Mouse (Mus musculus): ENCODE results near the gene Mgat5. TPM values are rescaled to one million over a fixed set of nuclear protein-coding genes. Genes with fewer than 3 reads are reported as not detected.

The Mgat5 gene
- polyA plus RNA-seq, 1 experiment from 2014 or later: 4.6 TPM

DNA sequence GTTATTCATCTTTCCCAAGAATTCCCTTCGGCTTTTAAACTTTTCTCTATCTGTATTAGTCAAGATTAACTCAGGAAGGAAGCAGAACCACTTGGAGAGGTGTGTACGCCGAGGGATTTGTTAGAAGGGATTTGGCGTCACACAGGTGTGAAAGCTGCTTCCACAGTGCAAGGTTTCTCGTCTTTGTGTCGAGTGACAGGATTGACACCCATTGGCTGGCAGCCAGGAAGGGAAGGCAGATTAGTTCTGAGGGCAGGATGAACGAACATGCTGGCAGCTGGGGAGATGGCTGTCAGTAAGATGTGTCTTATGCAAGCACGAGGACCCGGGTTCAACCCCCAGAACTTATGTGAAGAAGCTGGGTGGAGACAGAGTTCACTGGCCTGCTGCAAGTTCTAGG, 148.6 kb downstream of the Mgat5 start:
- DNase-seq (ENCODE audit: low spot score) (no peak), ATAC-seq (replicated peaks; ENCODE audit: low FRiP score, low read depth) (no peak)
- no peak for TF ChIP-seq CTCF (IDR thresholded peaks at IDR 0.05; ENCODE audit: low read depth)
- Histone ChIP-seq H3K36me3 (ENCODE audit: insufficient read depth, low read length) (no peaks in the 10 kb centered on the region), H3K4me3 (replicated peaks; ENCODE audit: low read depth, low read length) (no peak overlapping the region), H3K4me2 (ENCODE audit: low read length) (no peak overlapping the region), H3K4me1 (replicated peaks; ENCODE audit: insufficient read depth, low read length) (0 out of 2 replicates have a peak, but pooled peaks cover 6% of the 10 kb centered on the region), H3K27me3 (ENCODE audit: insufficient read depth, low read length) (no peaks in the 10 kb centered on the region), H3K9me3 (replicated peaks; ENCODE audit: low read length) (no peaks in the 10 kb centered on the region), H3K9ac (ENCODE audit: low read depth, low read length) (no peak overlapping the region), H3K27ac (no peak overlapping the region)
- WGBS: 65% methylated on average over 9 of the region's 9 CpGs

DNA sequence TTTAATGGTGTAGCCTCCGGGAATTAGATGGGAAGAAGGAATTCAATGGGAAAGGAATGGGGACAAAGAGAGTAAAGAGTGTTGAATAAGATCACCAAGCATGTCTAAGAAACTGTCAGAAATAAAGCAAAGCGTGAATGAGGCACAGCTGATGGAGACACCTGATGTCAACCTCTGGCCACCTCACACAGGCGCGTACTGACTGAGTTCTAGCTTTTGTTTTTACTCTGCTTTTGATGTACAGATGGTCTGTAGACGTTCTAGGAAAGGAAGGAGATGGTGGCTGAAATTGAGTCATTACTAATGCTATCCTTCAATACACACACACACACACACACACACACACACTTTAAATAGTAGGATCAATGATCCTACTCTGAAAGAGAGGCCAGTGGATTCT, 149.3 kb downstream of the Mgat5 start:
- Histone ChIP-seq H3K36me3 (ENCODE audit: insufficient read depth, low read length) (no peaks in the 10 kb centered on the region), H3K4me2 (ENCODE audit: low read length) (no peak overlapping the region), H3K9ac (ENCODE audit: low read depth, low read length) (no peak overlapping the region), H3K27ac (no peak overlapping the region), H3K4me3 (replicated peaks; ENCODE audit: low read depth, low read length) (no peak overlapping the region), H3K9me3 (replicated peaks; ENCODE audit: low read length) (no peaks in the 10 kb centered on the region), H3K27me3 (ENCODE audit: insufficient read depth, low read length) (no peaks in the 10 kb centered on the region), H3K4me1 (replicated peaks; ENCODE audit: insufficient read depth, low read length) (no peaks in the 10 kb centered on the region)
- WGBS: 88% methylated on average over 5 of the region's 5 CpGs
- ATAC-seq (replicated peaks; ENCODE audit: low FRiP score, low read depth) (no peak), DNase-seq (ENCODE audit: low spot score) (no peak)
- TF ChIP-seq CTCF (IDR thresholded peaks at IDR 0.05; ENCODE audit: low read depth): no peak

DNA sequence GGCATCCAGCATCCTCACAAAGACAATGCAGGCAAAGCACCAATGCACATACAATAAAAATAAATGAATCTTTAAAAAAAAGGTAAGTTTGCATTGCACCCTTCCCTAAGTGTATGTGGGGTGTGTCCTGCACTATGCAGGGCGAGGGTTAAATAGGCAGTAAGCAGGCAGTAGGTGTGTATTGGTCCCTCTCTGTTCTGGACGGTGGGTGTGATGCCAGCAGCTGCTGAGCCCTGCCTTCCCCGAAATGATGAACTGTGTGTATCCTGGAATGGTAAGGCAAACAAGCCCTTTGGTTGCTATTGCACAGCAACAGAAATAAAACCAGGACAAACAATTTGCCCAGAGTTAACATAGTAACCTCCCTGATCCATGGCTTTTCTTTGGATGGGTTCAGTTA, 150.2 kb downstream of the Mgat5 start:
- Histone ChIP-seq H3K4me3 (replicated peaks; ENCODE audit: low read depth, low read length) (no peak overlapping the region), H3K9ac (ENCODE audit: low read depth, low read length) (no peak overlapping the region), H3K36me3 (ENCODE audit: insufficient read depth, low read length) (no peaks in the 10 kb centered on the region), H3K4me1 (replicated peaks; ENCODE audit: insufficient read depth, low read length) (no peaks in the 10 kb centered on the region), H3K9me3 (replicated peaks; ENCODE audit: low read length) (no peaks in the 10 kb centered on the region), H3K4me2 (ENCODE audit: low read length) (no peak overlapping the region), H3K27me3 (ENCODE audit: insufficient read depth, low read length) (no peaks in the 10 kb centered on the region), H3K27ac (no peak overlapping the region)
- DNase-seq (ENCODE audit: low spot score) (no peak), ATAC-seq (replicated peaks; ENCODE audit: low FRiP score, low read depth) (no peak)
- 77% methylated on average over 3 of the region's 3 CpGs for WGBS
- no peak for TF ChIP-seq CTCF (IDR thresholded peaks at IDR 0.05; ENCODE audit: low read depth)

DNA sequence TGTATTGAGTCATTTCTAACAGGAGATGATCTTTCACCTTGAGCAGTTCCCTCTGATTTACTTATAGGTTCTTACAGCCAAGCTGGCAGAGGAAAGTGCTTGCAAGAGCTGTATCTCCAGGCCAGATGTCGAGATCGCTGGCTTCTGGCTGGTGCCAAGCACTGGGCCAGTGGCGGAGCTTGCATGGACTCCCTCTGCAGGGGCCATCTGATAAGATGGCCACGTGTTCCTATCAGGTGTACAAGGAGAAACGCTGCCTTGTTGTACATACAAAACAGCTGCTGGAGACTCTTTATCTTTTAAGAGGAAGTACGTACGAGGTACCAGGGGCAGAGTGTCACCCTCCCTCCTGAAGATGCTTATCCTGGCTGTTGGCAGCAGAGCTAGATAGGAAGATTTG, 158.8 kb downstream of the Mgat5 start:
- Histone ChIP-seq H3K4me1 (replicated peaks; ENCODE audit: insufficient read depth, low read length) (no peaks in the 10 kb centered on the region), H3K9me3 (replicated peaks; ENCODE audit: low read length) (no peaks in the 10 kb centered on the region), H3K4me3 (replicated peaks; ENCODE audit: low read depth, low read length) (no peak overlapping the region), H3K36me3 (ENCODE audit: insufficient read depth, low read length) (no peaks in the 10 kb centered on the region), H3K27me3 (ENCODE audit: insufficient read depth, low read length) (no peaks in the 10 kb centered on the region), H3K4me2 (ENCODE audit: low read length) (no peak overlapping the region), H3K27ac (no peak overlapping the region), H3K9ac (ENCODE audit: low read depth, low read length) (no peak overlapping the region)
- TF ChIP-seq CTCF (IDR thresholded peaks at IDR 0.05; ENCODE audit: low read depth): no peak
- ATAC-seq (replicated peaks; ENCODE audit: low FRiP score, low read depth) (no peak), DNase-seq (ENCODE audit: low spot score) (no peak)
- 70% methylated on average over 7 of the region's 7 CpGs for WGBS

DNA sequence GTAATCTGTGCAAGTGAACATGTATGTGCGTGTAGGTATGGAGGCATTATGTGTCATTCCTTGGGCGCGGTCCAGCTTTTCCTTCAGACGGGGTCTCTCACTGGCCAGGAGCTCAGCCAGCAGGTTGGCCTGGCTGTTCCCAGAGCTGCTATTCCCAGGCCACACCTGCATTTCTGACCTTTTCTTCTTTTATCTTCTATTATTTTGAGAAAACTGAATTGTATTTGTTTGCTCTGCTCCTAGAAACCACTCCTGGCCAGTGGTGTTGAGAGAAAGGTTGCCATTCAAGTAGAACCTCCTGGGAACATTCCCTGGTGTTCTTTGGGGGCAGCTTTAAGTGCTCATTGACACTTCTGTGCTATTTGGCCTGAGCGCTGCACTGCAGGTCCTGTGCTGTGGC, 160.9 kb downstream of the Mgat5 start:
- Histone ChIP-seq H3K27ac (no peak overlapping the region), H3K9ac (ENCODE audit: low read depth, low read length) (no peak overlapping the region), H3K4me2 (ENCODE audit: low read length) (no peak overlapping the region), H3K4me1 (replicated peaks; ENCODE audit: insufficient read depth, low read length) (no peaks in the 10 kb centered on the region), H3K27me3 (ENCODE audit: insufficient read depth, low read length) (no peaks in the 10 kb centered on the region), H3K9me3 (replicated peaks; ENCODE audit: low read length) (no peaks in the 10 kb centered on the region), H3K36me3 (ENCODE audit: insufficient read depth, low read length) (no peaks in the 10 kb centered on the region), H3K4me3 (replicated peaks; ENCODE audit: low read depth, low read length) (no peak overlapping the region)
- TF ChIP-seq CTCF (IDR thresholded peaks at IDR 0.05; ENCODE audit: low read depth): no peak
- DNase-seq (ENCODE audit: low spot score) (no peak), ATAC-seq (replicated peaks; ENCODE audit: low FRiP score, low read depth) (no peak)
- WGBS: 83% methylated on average over 5 of the region's 5 CpGs

DNA sequence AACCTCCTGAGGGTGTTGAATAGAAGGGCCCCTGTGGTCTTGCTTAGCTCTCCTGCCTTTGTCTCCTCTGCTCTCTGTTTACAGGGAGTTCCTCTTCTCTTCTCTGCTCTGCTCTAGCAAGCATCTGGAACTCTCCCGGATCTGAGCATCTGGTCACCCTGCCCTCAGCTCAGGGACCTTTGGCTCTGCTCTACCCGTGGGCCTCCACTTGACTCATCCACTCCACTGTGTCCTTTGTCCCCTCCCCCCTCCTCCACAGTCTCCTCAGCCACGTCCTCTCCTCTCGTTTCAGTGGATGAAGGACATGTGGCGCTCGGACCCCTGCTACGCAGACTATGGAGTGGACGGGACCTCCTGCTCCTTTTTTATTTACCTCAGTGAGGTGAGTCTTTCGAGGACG, 161.3 kb downstream of the Mgat5 start:
- Histone ChIP-seq H3K36me3 (ENCODE audit: insufficient read depth, low read length) (no peaks in the 10 kb centered on the region), H3K4me1 (replicated peaks; ENCODE audit: insufficient read depth, low read length) (no peaks in the 10 kb centered on the region), H3K27me3 (ENCODE audit: insufficient read depth, low read length) (no peaks in the 10 kb centered on the region), H3K9ac (ENCODE audit: low read depth, low read length) (no peak overlapping the region), H3K4me3 (replicated peaks; ENCODE audit: low read depth, low read length) (no peak overlapping the region), H3K9me3 (replicated peaks; ENCODE audit: low read length) (no peaks in the 10 kb centered on the region), H3K27ac (no peak overlapping the region), H3K4me2 (ENCODE audit: low read length) (no peak overlapping the region)
- no peak for TF ChIP-seq CTCF (IDR thresholded peaks at IDR 0.05; ENCODE audit: low read depth)
- 56% methylated on average over 10 of the region's 10 CpGs for WGBS
- ATAC-seq (replicated peaks; ENCODE audit: low FRiP score, low read depth) (no peak), DNase-seq (ENCODE audit: low spot score) (no peak)

DNA sequence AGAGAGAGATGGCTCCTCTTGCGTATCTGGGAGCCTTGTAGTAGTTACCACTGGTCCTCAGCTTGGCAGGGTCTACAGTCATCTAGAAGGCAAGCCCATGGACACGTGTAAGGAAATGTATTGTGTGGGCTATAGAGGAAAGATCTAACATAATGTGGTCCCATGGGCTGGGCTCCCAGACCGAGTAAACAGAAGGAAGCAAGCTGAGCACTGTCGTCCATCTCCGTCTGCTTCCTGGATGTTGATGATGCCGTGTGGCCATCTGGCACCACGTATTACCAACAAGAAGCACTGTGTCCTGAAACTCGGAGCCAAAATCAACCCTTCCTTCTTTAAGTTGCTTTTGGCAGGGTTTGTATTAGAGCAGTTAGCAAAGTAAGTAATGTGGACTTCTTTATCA, 163.7 kb downstream of the Mgat5 start:
- TF ChIP-seq CTCF (IDR thresholded peaks at IDR 0.05; ENCODE audit: low read depth): no peak
- Histone ChIP-seq H3K36me3 (ENCODE audit: insufficient read depth, low read length) (no peaks in the 10 kb centered on the region), H3K9me3 (replicated peaks; ENCODE audit: low read length) (no peaks in the 10 kb centered on the region), H3K4me1 (replicated peaks; ENCODE audit: insufficient read depth, low read length) (no peaks in the 10 kb centered on the region), H3K9ac (ENCODE audit: low read depth, low read length) (no peak overlapping the region), H3K4me3 (replicated peaks; ENCODE audit: low read depth, low read length) (no peak overlapping the region), H3K4me2 (ENCODE audit: low read length) (no peak overlapping the region), H3K27me3 (ENCODE audit: insufficient read depth, low read length) (no peaks in the 10 kb centered on the region), H3K27ac (no peak overlapping the region)
- ATAC-seq (replicated peaks; ENCODE audit: low FRiP score, low read depth): no peak
- 83% methylated on average over 8 of the region's 8 CpGs for WGBS
- no peak for DNase-seq (ENCODE audit: low spot score)
